Mouse (Mus musculus) bone marrow macrophage, adult 2 months (primary cell): ENCODE data around the gene Gpx2.

Experiments
- CTCF ChIP-seq: IDR thresholded peaks from 2 replicates; pipeline ENCODE4 v1.5.1; 2012; ENCODE audit warnings: low read depth, mild to moderate bottlenecking, low read length, moderate library complexity
- POLR2A ChIP-seq: IDR thresholded peaks from 2 replicates; pipeline ENCODE4 v1.6.1; 2012; ENCODE audit warnings: mild to moderate bottlenecking, low read depth, low read length, borderline replicate concordance

DNA sequence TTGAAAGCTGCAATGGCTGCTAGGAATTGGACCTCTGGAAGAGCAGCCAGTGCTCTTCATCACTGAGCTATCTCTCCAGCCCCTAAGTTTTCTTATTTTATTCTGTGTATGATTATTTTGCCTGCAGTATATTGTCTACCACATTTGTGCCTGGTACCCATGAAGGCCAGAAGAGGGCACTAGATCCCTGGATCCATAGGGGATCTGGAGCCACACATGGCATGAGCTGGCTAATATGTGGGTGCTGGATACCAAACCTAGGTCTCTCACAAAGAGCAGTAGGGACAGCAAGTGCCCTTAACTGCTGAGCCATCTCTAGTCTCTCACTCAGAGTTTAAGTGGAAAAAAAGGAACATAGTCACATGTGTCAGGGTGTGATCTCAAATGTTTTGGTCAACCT, 17.5 kb downstream of the Gpx2 start:
- no peak for TF ChIP-seq CTCF
- TF ChIP-seq POLR2A: no peak
